Mouse (Mus musculus) heart, embryonic 16.5 days (tissue): Measurements from ENCODE around the gene Nudt9. TPM values are rescaled to one million over a fixed set of nuclear protein-coding genes. Genes with fewer than 3 reads are reported as not detected.

Source experiments
- ATAC-seq: fragments of 200-750 bp; cut with Nextera tagmentation; replicated peaks from 2 replicates; pipeline ENCODE4 v1.8.0; 2017; ENCODE audit warnings: moderate number of reproducible peaks; ENCODE audit not compliant: insufficient read depth, low FRiP score; ENCODE audit errors: extremely low read depth
- H3K27ac ChIP-seq: fragments of 300-500 bp; sonication (generic); 2 replicates; pipeline ENCODE4 v1.5.1; 2014; ENCODE audit warnings: mild to moderate bottlenecking, low read length, control low read depth, moderate library complexity
- H3K27me3 ChIP-seq: fragments of 300-500 bp; sonication (generic); 2 replicates; pipeline ENCODE4 v1.6.1; 2014; ENCODE audit warnings: low read length, mixed read lengths; ENCODE audit not compliant: control insufficient read depth, insufficient read depth
- H3K36me3 ChIP-seq: fragments of 300-500 bp; sonication (generic); 2 replicates; pipeline ENCODE4 v1.6.1; 2014; ENCODE audit not compliant: control insufficient read depth, insufficient read depth
- H3K4me1 ChIP-seq: fragments of 300-500 bp; sonication (generic); 2 replicates; pipeline ENCODE4 v1.6.1; 2014; ENCODE audit warnings: low read length, mixed read lengths; ENCODE audit not compliant: control insufficient read depth, insufficient read depth
- H3K4me2 ChIP-seq: fragments of 300-500 bp; sonication (generic); 2 replicates; pipeline ENCODE4 v1.6.1; 2014; ENCODE audit warnings: low read depth, mild to moderate bottlenecking, control low read depth, low read length
- H3K4me3 ChIP-seq: fragments of 300-500 bp; sonication (generic); 2 replicates; pipeline ENCODE4 v1.5.1; 2014; ENCODE audit warnings: mild to moderate bottlenecking, control low read depth, low read length
- H3K9ac ChIP-seq: fragments of 300-500 bp; sonication (generic); 2 replicates; pipeline ENCODE4 v1.6.1; 2014; ENCODE audit warnings: low read length, control low read depth
- H3K9me3 ChIP-seq: fragments of 300-500 bp; sonication (generic); replicated peaks from 2 replicates; pipeline ENCODE4 v1.6.1; 2016; ENCODE audit warnings: low read length; ENCODE audit not compliant: control insufficient read depth
- WGBS: fragments of 180-500 bp; shearing (Covaris S2); extraction: QIAGEN DNeasy Blood & Tissue Kit; methylation state at CpG from one replicate; pipeline ENCODE4 v1.1.7; 2014; 5-methylcytosine and 5-hydroxymethylcytosine counted together
- polyA plus RNA-seq: library from polyadenylated mRNA; unstranded; fragments of >200 nt; fragmentation: Nextera tagmentation; extraction: Ambion mirVana; gene quantifications from 2 replicates; pipeline ENCODE4 v1.2.1, GENCODE M21; 2015

The Nudt9 gene
- polyA plus RNA-seq, 1 experiment from 2014 or later: 54.0 TPM

DNA sequence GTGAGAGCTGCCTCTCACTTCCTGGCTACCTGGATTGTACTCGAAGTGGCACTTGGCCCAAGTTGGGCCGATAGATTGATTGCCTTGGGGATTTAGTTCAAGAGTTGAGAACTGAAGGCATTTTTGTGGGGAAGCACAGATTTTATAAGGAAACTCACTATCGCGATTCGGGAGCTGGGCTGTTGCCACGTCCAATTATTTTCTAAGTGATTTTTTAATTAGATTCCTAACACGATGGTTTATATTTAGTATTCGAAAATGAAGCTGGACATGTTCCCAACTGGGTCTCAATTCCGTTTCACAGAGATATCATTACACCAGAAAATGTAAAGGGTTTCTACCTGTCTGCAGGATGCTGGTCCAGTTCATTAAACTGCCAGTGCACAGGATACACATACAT is 39.3 kb downstream of the Nudt9 start:
- no peak for ATAC-seq
- H3K4me2 ChIP-seq: no peak overlapping the region
- no peaks in the 10 kb centered on the region for H3K27me3 ChIP-seq
- 0 out of 2 replicates have a peak, but pooled peaks cover 2% of the 10 kb centered on the region for H3K4me1 ChIP-seq
- H3K27ac ChIP-seq: no peak overlapping the region
- no peak overlapping the region for H3K4me3 ChIP-seq
- H3K9ac ChIP-seq: no peak overlapping the region
- peaks cover 19% of the 10 kb centered on the region for H3K36me3 ChIP-seq
- H3K9me3 ChIP-seq: no peaks in the 10 kb centered on the region
- WGBS: 83% methylated on average over 9 of the region's 9 CpGs

GRCm38 (mm10) chr5:104089751-104090150 is 43.6 kb downstream of the Nudt9 start:
- Histone ChIP-seq H3K9ac (no peak overlapping the region), H3K27me3 (no peaks in the 10 kb centered on the region), H3K4me2 (no peak overlapping the region), H3K4me3 (no peak overlapping the region), H3K9me3 (no peaks in the 10 kb centered on the region), H3K36me3 (peaks cover 20% of the 10 kb centered on the region), H3K4me1 (0 out of 2 replicates have a peak, but pooled peaks cover 2% of the 10 kb centered on the region), H3K27ac (no peak overlapping the region)
- no peak for ATAC-seq
- WGBS: 63% methylated on average over 2 of the region's 2 CpGs

DNA sequence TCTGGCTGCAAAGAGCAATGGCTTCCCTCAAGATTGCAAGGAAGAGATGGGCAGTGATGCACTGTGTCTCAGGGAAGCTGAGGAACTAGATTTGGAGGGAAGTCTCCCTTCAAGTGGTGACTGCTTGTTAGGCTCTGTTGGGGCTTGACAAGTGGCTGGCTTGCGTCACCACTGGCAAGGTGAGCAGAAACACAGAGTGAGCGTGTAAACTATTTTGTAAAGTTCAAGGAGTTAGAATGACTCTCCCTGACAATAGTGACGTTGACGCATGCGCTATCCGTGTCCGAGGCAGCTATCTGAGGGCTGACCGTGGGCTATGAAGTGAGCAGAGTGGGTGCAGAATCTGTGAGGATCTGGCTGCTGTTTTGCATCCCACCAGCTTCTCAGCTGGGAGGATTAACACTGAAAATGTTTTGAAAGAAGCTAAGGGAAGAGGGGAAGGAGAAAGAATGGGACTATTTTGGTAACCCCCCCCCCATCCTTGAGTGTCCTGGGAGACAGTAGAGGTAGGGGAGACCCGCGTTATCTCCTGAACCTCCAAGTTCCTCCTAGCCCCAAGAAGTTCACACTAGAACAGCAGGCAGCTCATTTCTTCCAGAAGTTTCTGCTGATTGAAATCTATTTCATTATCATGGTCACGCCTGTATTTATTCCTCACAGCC is 49.4 kb downstream of the Nudt9 start:
- peak overlapping the region; percentile 38; the same call in 1 of the 2 replicates for H3K9ac ChIP-seq
- peak overlapping the region; percentile 37 for H3K4me2 ChIP-seq
- no peak overlapping the region for H3K4me3 ChIP-seq
- peaks cover 5% of the 10 kb centered on the region; the same call in 1 of the 2 replicates for H3K36me3 ChIP-seq
- WGBS: 26% methylated on average over 11 of the region's 11 CpGs
- no peak for ATAC-seq
- H3K27ac ChIP-seq: peak overlapping the region; percentile 51
- H3K9me3 ChIP-seq: no peaks in the 10 kb centered on the region
- peaks cover 8% of the 10 kb centered on the region for H3K4me1 ChIP-seq
- no peaks in the 10 kb centered on the region for H3K27me3 ChIP-seq

DNA sequence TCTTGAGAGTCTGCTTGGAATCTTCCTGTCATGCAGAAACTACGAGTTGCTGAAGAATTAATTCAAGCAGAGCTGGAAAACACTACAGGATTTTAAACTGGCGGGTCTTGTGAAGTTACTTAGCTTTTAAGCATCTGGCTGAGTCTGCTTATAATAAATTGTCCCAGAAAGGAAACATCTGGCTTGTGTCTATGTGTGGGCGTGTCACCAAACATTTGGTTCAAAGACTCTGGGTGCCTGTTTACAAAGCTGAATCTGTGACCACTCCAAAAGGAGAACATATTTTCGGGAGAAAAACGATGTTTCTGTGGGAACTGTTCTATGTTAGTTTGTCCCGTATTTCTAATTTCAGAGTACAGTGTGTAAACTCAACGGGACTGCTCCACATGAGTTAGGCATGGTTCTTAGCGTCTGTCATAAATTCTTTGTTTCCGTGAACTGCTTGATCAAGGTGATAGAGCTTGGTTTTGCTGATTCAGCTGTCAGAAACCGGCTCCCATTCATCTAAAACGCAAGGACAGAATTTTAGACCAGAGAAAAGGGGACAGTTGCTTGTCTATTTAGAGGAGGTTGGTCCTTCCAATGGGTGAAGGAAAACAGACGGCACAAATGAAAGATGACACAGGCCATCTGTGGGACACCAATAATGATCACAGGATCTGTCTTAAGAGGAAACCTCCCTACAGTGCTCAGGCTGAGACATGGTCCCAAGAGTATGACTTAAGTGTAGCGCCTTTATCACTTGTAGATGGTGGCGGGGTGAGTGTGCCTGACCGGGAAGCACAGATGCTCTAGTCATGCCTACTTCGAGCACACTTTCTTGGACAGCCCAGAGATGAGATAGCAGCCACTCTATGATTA is 50.2 kb downstream of the Nudt9 start:
- H3K27me3 ChIP-seq: no peaks in the 10 kb centered on the region
- H3K4me1 ChIP-seq: peaks cover 8% of the 10 kb centered on the region
- peak overlapping the region; percentile 9 for H3K4me2 ChIP-seq
- peak overlapping the region; percentile 61 for H3K27ac ChIP-seq
- H3K9ac ChIP-seq: no peak overlapping the region
- H3K36me3 ChIP-seq: peaks cover 5% of the 10 kb centered on the region; the same call in 1 of the 2 replicates
- 58% methylated on average over 16 of the region's 16 CpGs for WGBS
- H3K4me3 ChIP-seq: no peak overlapping the region
- ATAC-seq: 0 out of 2 replicates have a peak, but pooled peaks have one; percentile 28
- H3K9me3 ChIP-seq: no peaks in the 10 kb centered on the region

- H3K9ac ChIP-seq: no peak overlapping the region
- 36% methylated on average over 10 of the region's 10 CpGs for WGBS
- no peaks in the 10 kb centered on the region for H3K27me3 ChIP-seq
- ATAC-seq: no peak
- no peaks in the 10 kb centered on the region for H3K9me3 ChIP-seq
- H3K4me3 ChIP-seq: no peak overlapping the region
- peaks cover 11% of the 10 kb centered on the region; the same call in 1 of the 2 replicates for H3K4me1 ChIP-seq
- H3K36me3 ChIP-seq: no peaks in the 10 kb centered on the region
- no peak overlapping the region for H3K4me2 ChIP-seq
- H3K27ac ChIP-seq: no peak overlapping the region
Observed at GRCm38 (mm10) chr5:104101678-104102531, 55.8 kb downstream of the Nudt9 start.

DNA sequence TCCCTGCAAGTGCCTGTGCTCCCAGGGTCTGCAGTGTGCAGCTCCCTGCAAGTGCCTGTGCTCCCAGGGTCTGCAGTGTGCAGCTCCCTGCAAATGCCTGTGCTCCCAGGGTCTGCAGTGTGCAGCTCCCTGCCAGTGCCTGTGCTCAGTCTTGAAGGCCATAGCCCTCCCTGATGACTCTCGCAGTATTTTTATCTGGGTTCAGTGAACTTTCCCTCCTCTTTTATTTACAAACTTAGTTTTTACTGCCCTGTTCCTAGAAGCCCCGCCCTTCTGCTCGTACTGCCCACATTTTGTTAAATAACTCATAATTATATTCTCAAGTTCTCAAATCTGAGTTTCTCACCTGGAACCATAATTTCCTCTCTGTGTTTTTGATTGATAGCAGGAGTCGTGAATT is 57.1 kb downstream of the Nudt9 start:
- Histone ChIP-seq H3K36me3 (no peaks in the 10 kb centered on the region), H3K9ac (no peak overlapping the region), H3K9me3 (no peaks in the 10 kb centered on the region), H3K27ac (no peak overlapping the region), H3K4me3 (no peak overlapping the region), H3K4me1 (peaks cover 19% of the 10 kb centered on the region), H3K27me3 (no peaks in the 10 kb centered on the region), H3K4me2 (no peak overlapping the region)
- ATAC-seq: no peak
- WGBS: 67% methylated on average over 4 of the region's 4 CpGs

GRCm38 (mm10) chr5:104104111-104104510 is 58.0 kb downstream of the Nudt9 start:
- H3K4me3 ChIP-seq: no peak overlapping the region
- WGBS: 75% methylated on average over 2 of the region's 2 CpGs
- no peak overlapping the region for H3K4me2 ChIP-seq
- no peak overlapping the region for H3K27ac ChIP-seq
- no peak overlapping the region for H3K9ac ChIP-seq
- peaks cover 27% of the 10 kb centered on the region for H3K4me1 ChIP-seq
- ATAC-seq: no peak
- no peaks in the 10 kb centered on the region for H3K27me3 ChIP-seq
- no peaks in the 10 kb centered on the region for H3K36me3 ChIP-seq
- no peaks in the 10 kb centered on the region for H3K9me3 ChIP-seq

DNA sequence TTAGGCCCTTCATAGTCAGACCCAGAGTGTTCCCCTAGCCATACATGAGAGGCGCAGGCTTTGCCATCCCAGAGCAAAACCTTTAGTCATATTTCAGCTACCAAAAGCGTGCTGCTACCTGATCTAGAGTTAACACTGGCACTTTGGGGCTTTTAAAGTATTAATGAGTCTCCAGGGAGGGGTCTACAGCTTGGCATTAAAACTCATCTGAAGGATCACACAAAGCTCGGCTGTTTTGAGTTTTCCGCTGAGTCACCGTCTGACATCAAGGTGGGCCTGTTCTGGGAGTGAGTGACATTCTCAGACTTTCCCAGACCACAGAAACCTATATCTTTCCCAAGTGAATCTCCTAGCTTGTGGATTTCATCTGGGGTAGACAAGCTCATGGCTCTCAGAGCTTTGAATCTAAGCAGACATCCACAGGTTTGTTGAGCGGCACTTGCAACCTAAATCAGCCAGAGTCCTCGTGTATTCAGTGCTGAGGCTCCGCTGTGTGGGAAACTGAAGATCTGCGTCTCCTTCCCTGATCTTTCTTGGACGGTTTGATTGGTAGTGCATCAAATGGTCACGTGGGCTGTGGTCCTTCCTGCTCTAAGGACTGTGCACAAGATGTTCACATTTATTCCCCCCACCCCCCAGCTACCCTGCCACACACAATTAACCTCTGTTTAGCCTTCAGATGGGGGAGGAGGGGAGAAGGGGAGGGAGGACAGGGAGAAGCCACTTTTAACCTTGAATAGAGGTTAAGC is 62.2 kb downstream of the Nudt9 start:
- H3K4me3 ChIP-seq: no peak overlapping the region
- WGBS: 65% methylated on average over 11 of the region's 11 CpGs

More for the DNA sequence above, 62.2 kb downstream of the Nudt9 start:
- Histone ChIP-seq H3K9me3 (no peaks in the 10 kb centered on the region), H3K4me1 (peaks cover 34% of the 10 kb centered on the region), H3K27me3 (no peaks in the 10 kb centered on the region), H3K27ac (peak overlapping the region; percentile 82), H3K9ac (peak overlapping the region; percentile 53), H3K4me2 (peak overlapping the region; percentile 58), H3K36me3 (no peaks in the 10 kb centered on the region)
- ATAC-seq: no peak
